Mouse (Mus musculus) MEL (cell line): ENCODE results near the gene Cdh5.

Source experiments
- CHD1 ChIP-seq: IDR thresholded peaks from 2 replicates; pipeline ENCODE4 v1.6.1; 2012; ENCODE audit warnings: low read depth, mild to moderate bottlenecking, inconsistent platforms, low read length, improper control_type of control experiment
- CTCF ChIP-seq, 3 experiments: IDR thresholded peaks in 2 of 3; conservative IDR thresholded peaks in 1 of 3; 2 replicates each; pipeline ENCODE4 v1.5.1; 2011 to 2012; ENCODE audit warnings: low read length in 3 of 3, low read depth in 2 of 3, mild to moderate bottlenecking in 2 of 3, improper control_type of control experiment in 1 of 3, inconsistent platforms in 1 of 3, mixed read lengths in 1 of 3, moderate library complexity in 1 of 3; ENCODE audit not compliant: control insufficient read depth in 1 of 3, insufficient read depth in 1 of 3, poor library complexity in 1 of 3, severe bottlenecking in 1 of 3
- EP300 ChIP-seq, 2 experiments: IDR thresholded peaks; 2 replicates each; pipeline ENCODE4 v1.6.1; 2011; ENCODE audit warnings: improper control_type of control experiment in 2 of 2, low read length in 2 of 2, low read depth in 1 of 2, mild to moderate bottlenecking in 1 of 2
- ETS1 ChIP-seq: IDR thresholded peaks from 2 replicates; pipeline ENCODE4 v1.6.1; 2012; ENCODE audit warnings: low read depth, mild to moderate bottlenecking, inconsistent platforms, low read length, improper control_type of control experiment, moderate library complexity
- GABPA ChIP-seq: IDR thresholded peaks from 2 replicates; pipeline ENCODE4 v1.6.1; 2012; ENCODE audit warnings: low read depth, mild to moderate bottlenecking, inconsistent platforms, low read length, improper control_type of control experiment, moderate library complexity
- HCFC1 ChIP-seq: IDR thresholded peaks from 2 replicates; pipeline ENCODE4 v1.6.1; 2012; ENCODE audit warnings: low read depth, mild to moderate bottlenecking, inconsistent platforms, low read length, improper control_type of control experiment, moderate library complexity
- MAX ChIP-seq: IDR thresholded peaks from 2 replicates; pipeline ENCODE4 v1.6.1; 2011; ENCODE audit warnings: low read length, improper control_type of control experiment
- MYB ChIP-seq: IDR thresholded peaks from 2 replicates; pipeline ENCODE4 v1.6.1; 2011; ENCODE audit warnings: mild to moderate bottlenecking, low read depth, low read length, improper control_type of control experiment
- POLR2A ChIP-seq, 2 experiments: IDR thresholded peaks; 2 replicates each; pipeline ENCODE4 v1.6.1; 2011 to 2012; ENCODE audit warnings: low read length in 2 of 2, mild to moderate bottlenecking in 2 of 2, control low read depth in 1 of 2, improper control_type of control experiment in 1 of 2, low read depth in 1 of 2, moderate library complexity in 1 of 2; ENCODE audit not compliant: control insufficient read depth in 1 of 2, insufficient read depth in 1 of 2, poor library complexity in 1 of 2
- SMC3 ChIP-seq: IDR thresholded peaks from 2 replicates; pipeline ENCODE4 v1.6.1; 2011; ENCODE audit warnings: low read depth, low read length, improper control_type of control experiment
- TCF12 ChIP-seq: IDR thresholded peaks from 2 replicates; pipeline ENCODE4 v1.6.1; 2014; ENCODE audit warnings: low read depth, mild to moderate bottlenecking, inconsistent platforms, low read length, improper control_type of control experiment, moderate library complexity
- ZC3H11A ChIP-seq: IDR thresholded peaks from 2 replicates; pipeline ENCODE4 v1.6.1; 2012; ENCODE audit warnings: low read depth, mild to moderate bottlenecking, inconsistent platforms, low read length, improper control_type of control experiment
- ZKSCAN1 ChIP-seq: IDR thresholded peaks from 2 replicates; pipeline ENCODE4 v1.6.1; 2012; ENCODE audit warnings: low read depth, mild to moderate bottlenecking, inconsistent platforms, low read length, improper control_type of control experiment, moderate library complexity

GRCm38 (mm10) chr8:104093336-104093735 is 8.1 kb upstream of the Cdh5 start:
- TF ChIP-seq EP300 (IDR thresholded peaks at IDR 0.05; ENCODE audit: low read depth in 1 of 2, low read length in 2 of 2) (no peak), CTCF (IDR thresholded peaks at IDR 0.05 in 2 of 3, conservative IDR thresholded peaks at IDR 0.05 in 1 of 3; ENCODE audit: control insufficient read depth in 1 of 3, insufficient read depth in 1 of 3, low read depth in 2 of 3, low read length in 3 of 3, poor library complexity in 1 of 3, severe bottlenecking in 1 of 3) (no peak), POLR2A (IDR thresholded peaks at IDR 0.05; ENCODE audit: control insufficient read depth in 1 of 2, insufficient read depth in 1 of 2, low read depth in 1 of 2, low read length in 2 of 2, poor library complexity in 1 of 2) (no peak), CHD1 (no peak), ETS1 (no peak), TCF12 (no peak), ZC3H11A (no peak), ZKSCAN1 (no peak), SMC3 (no peak), GABPA (no peak), MYB (no peak), HCFC1 (no peak), MAX (no peak)
